Mouse (Mus musculus): ENCODE measurements around the gene Nr2c2ap. TPM values are rescaled to one million over a fixed set of nuclear protein-coding genes. Genes with fewer than 3 reads are reported as not detected.
A peak's percentile ranks its signal among the peaks of the same experiment; 100 is the strongest.

Nr2c2ap gene
- polyA plus RNA-seq, 1 experiment = 14.8 TPM

DNA sequence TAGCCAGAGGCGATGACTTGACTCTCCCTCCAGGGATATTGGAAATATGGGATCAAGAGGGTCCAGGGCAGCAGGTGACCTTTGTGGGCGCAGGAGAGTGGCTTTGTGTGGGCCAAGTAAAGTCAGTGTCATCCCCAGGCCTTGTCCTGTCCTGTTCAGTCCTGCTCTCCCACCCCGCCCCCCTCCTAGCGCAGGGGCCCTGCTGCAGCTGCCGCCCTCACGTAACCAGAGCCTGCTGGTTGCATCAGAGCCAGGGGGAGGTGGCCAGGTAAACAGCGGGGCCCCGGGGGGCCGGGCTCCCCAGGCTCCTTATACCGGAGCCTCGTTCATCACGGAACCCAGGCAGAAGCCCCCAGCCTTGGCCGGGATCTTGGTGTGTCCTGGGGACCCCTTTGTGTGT lies 19.0 kb downstream of the Nr2c2ap start:
- TF ChIP-seq POLR2A (IDR thresholded peaks at IDR 0.05; ENCODE audit: low read depth, low read length) (no peak), CTCF (conservative IDR thresholded peaks at IDR 0.05; ENCODE audit: insufficient read depth, insufficient read length, low read depth, low read length) (no peak)
- 16% methylated on average over 13 of the region's 13 CpGs for WGBS
- no peak overlapping the region for H3K4me3 ChIP-seq (ENCODE audit: insufficient read depth, low read depth, low read length)
- H3K36me3 ChIP-seq (ENCODE audit: control insufficient read depth, insufficient read depth, low read length) = peaks cover 2% of the 10 kb centered on the region; the same call in 1 of the 2 replicates
- 0 out of 2 replicates have a peak, but pooled peaks cover 2% of the 10 kb centered on the region for H3K4me1 ChIP-seq (ENCODE audit: control insufficient read depth, insufficient read depth, low read length)
- H3K27ac ChIP-seq (ENCODE audit: insufficient read depth, low read depth, low read length) = no peak overlapping the region
- H3K27me3 ChIP-seq (replicated peaks; ENCODE audit: control insufficient read depth, insufficient read depth, low read length) = no peaks in the 10 kb centered on the region
- DNase-seq = no peak

DNA sequence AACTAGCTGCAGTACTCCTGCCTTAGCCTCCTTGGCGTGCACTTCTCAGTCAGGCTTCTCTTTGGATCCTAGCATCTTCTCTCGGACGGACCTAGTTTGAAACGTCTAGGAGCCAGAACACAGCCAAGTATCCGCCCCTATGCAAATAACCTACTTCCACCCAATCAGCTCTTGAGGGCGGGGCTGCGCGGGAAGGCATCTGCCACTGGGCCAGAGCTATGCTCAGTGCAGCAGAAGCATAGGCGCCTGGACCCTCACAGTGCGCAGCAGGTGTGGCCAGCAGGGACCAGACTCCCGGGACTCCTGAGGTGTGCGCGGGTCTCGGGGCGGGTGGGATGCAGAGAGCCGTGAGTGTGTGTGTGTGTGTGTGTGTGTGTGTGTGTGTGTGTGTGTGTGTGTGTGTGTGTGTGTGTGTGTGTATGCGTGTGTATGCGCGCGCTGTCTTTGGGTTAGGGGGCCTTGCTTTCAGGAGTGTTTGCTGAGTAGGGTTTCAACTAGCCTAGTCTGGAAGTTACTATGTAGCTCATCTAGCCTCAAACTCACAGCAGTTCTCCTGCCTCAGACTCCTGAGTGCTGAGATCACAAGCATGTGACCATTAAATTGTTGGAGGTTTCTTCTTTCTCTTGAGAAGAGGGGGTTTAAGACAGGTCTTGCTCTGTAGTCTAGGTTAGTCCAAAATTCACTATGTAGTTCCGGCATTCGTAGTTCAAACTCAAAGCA lies 21.6 kb downstream of the Nr2c2ap start:
- Histone ChIP-seq H3K4me1 (ENCODE audit: control insufficient read depth, insufficient read depth, low read length) (0 out of 2 replicates have a peak, but pooled peaks cover 2% of the 10 kb centered on the region), H3K36me3 (ENCODE audit: control insufficient read depth, insufficient read depth, low read length) (no peaks in the 10 kb centered on the region), H3K27me3 (replicated peaks; ENCODE audit: control insufficient read depth, insufficient read depth, low read length) (no peaks in the 10 kb centered on the region), H3K4me3 (ENCODE audit: insufficient read depth, low read depth, low read length) (no peak overlapping the region), H3K27ac (ENCODE audit: insufficient read depth, low read depth, low read length) (no peak overlapping the region)
- 13% methylated on average over 22 of the region's 22 CpGs for WGBS
- TF ChIP-seq CTCF (conservative IDR thresholded peaks at IDR 0.05; ENCODE audit: insufficient read depth, insufficient read length, low read depth, low read length) (no peak), POLR2A (IDR thresholded peaks at IDR 0.05; ENCODE audit: low read depth, low read length) (no peak)
- DNase-seq = peak; percentile 80

DNA sequence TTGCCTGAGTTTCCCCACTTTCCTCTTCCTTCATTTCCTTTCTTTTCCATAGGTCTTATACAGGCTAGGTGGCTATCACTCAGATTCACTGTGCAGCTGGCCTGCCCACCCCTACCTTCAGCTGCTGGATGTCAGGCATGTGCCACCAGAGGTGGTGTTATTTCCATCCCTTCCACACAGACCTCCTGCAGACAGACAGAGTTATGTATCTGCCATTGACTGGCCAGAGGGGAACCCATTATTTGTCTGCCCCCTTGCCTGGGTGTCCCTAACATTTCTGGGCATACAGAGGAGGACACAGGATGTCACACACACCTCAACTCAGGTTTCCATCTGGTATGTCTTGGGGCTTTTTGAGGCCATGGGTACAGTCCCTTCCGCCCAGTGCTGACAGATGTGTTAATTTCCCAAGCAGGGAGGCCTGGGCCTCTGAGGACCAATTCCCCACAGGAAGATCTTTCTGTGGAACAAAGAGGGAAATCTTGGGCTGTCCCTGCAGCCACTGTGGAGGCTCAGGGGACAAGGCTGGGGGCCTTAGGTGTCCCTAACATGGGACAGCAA lies 26.2 kb downstream of the Nr2c2ap start:
- TF ChIP-seq POLR2A (IDR thresholded peaks at IDR 0.05; ENCODE audit: low read depth, low read length) (no peak), CTCF (conservative IDR thresholded peaks at IDR 0.05; ENCODE audit: insufficient read depth, insufficient read length, low read depth, low read length) (no peak)
- no peaks in the 10 kb centered on the region for H3K36me3 ChIP-seq (ENCODE audit: control insufficient read depth, insufficient read depth, low read length)
- no peaks in the 10 kb centered on the region for H3K27me3 ChIP-seq (replicated peaks; ENCODE audit: control insufficient read depth, insufficient read depth, low read length)
- 0 out of 2 replicates have a peak, but pooled peaks cover 1% of the 10 kb centered on the region for H3K4me1 ChIP-seq (ENCODE audit: control insufficient read depth, insufficient read depth, low read length)
- no peak for DNase-seq
- no peak overlapping the region for H3K27ac ChIP-seq (ENCODE audit: insufficient read depth, low read depth, low read length)
- H3K4me3 ChIP-seq (ENCODE audit: insufficient read depth, low read depth, low read length) = no peak overlapping the region
- 97% methylated on average over 1 of the region's 1 CpGs for WGBS

DNA sequence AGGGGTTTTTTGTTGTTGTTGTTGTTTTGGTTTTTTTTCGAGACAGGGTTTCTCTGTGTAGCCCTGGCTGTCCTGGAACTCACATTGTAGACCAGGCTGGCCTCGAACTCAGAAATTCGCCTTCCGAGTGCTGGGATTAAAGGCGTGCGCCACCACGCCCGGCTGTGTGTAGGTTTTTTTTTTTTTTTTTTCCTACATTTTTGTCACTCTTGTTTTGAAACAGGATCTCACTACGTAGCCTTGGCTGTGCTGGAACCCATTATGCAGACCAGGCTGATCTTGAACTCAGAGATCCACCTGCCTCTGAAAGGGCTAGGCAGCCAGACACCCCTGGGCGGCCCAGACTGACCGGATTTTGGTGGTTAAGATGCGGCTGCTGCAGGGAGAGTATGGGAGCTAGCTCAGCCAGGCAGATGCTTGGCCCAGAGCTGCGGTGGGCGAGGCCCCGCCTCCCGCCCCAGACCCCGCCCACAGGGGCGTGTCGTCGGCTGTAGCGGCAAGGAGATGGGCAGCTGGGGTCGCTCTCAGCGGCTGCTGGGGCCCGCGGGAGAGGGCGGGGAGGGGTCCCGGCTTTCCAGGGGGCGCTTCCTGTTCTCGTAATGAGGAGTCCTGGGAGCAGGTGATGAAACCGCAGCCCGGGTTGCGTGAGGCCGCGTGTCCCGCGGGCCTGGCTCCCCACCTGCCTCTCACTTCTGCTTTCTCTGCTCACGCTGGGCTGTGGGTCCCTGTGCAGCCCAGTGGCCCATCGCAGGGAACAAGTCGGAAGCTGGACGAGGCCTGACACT lies 27.1 kb downstream of the Nr2c2ap start:
- Histone ChIP-seq H3K36me3 (ENCODE audit: control insufficient read depth, insufficient read depth, low read length) (no peaks in the 10 kb centered on the region), H3K27me3 (replicated peaks; ENCODE audit: control insufficient read depth, insufficient read depth, low read length) (no peaks in the 10 kb centered on the region), H3K4me1 (ENCODE audit: control insufficient read depth, insufficient read depth, low read length) (no peaks in the 10 kb centered on the region), H3K27ac (ENCODE audit: insufficient read depth, low read depth, low read length) (no peak overlapping the region), H3K4me3 (ENCODE audit: insufficient read depth, low read depth, low read length) (peak overlapping the region; percentile 42)
- DNase-seq = peak; percentile 72
- WGBS = 10% methylated on average over 40 of the region's 40 CpGs
- TF ChIP-seq CTCF (conservative IDR thresholded peaks at IDR 0.05; ENCODE audit: insufficient read depth, insufficient read length, low read depth, low read length) (no peak), POLR2A (IDR thresholded peaks at IDR 0.05; ENCODE audit: low read depth, low read length) (no peak)

DNA sequence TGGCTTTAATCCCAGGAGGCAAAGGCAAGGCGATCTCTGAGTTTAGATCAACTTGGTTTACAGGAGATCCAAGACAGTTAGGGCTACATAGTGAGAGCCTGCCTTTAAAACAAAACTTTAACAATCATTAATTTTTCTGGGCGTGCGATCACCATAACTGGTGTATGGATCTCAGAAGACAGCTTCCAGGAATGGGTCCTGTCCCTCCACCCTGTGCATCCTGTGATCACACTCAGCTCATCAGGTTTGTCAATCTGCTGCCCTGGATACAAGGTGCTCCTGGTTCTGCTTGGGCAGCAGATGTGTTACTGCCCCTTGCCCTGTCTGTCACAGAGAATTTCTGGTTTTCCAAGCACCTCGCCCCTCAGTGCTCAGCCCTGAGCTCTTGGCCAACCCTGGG lies 28.1 kb downstream of the Nr2c2ap start:
- DNase-seq = peak; percentile 53
- H3K36me3 ChIP-seq (ENCODE audit: control insufficient read depth, insufficient read depth, low read length) = no peaks in the 10 kb centered on the region
- H3K27me3 ChIP-seq (replicated peaks; ENCODE audit: control insufficient read depth, insufficient read depth, low read length) = no peaks in the 10 kb centered on the region
- H3K4me1 ChIP-seq (ENCODE audit: control insufficient read depth, insufficient read depth, low read length) = no peaks in the 10 kb centered on the region
- H3K4me3 ChIP-seq (ENCODE audit: insufficient read depth, low read depth, low read length) = no peak overlapping the region
- TF ChIP-seq CTCF (conservative IDR thresholded peaks at IDR 0.05; ENCODE audit: insufficient read depth, insufficient read length, low read depth, low read length) (no peak), POLR2A (IDR thresholded peaks at IDR 0.05; ENCODE audit: low read depth, low read length) (no peak)
- H3K27ac ChIP-seq (ENCODE audit: insufficient read depth, low read depth, low read length) = no peak overlapping the region
- 64% methylated on average over 4 of the region's 4 CpGs for WGBS

DNA sequence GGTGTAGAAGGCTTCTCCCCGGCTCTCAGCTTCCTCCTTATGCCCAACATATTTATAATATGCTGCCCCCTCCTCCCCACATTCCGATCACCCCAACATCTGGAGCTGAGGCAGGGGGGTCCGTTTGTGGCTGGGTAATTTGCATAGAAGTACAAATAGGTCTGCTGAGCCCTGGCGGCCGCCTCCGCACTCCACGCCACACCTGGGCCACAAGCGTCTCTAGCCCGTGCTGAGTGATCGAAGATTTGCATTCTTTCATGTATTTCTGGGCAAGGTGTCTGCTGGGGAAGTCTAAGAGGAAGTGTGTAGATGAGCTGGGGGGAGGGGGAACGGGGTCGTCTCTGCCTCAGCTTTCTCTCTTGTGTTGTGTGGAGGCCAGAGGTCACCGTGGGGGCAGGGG lies 28.9 kb downstream of the Nr2c2ap start:
- no peak overlapping the region for H3K4me3 ChIP-seq (ENCODE audit: insufficient read depth, low read depth, low read length)
- TF ChIP-seq POLR2A (IDR thresholded peaks at IDR 0.05; ENCODE audit: low read depth, low read length) (no peak), CTCF (conservative IDR thresholded peaks at IDR 0.05; ENCODE audit: insufficient read depth, insufficient read length, low read depth, low read length) (no peak)
- H3K27me3 ChIP-seq (replicated peaks; ENCODE audit: control insufficient read depth, insufficient read depth, low read length) = no peaks in the 10 kb centered on the region
- no peak for DNase-seq
- no peaks in the 10 kb centered on the region for H3K4me1 ChIP-seq (ENCODE audit: control insufficient read depth, insufficient read depth, low read length)
- 66% methylated on average over 13 of the region's 13 CpGs for WGBS
- no peaks in the 10 kb centered on the region for H3K36me3 ChIP-seq (ENCODE audit: control insufficient read depth, insufficient read depth, low read length)
- H3K27ac ChIP-seq (ENCODE audit: insufficient read depth, low read depth, low read length) = no peak overlapping the region

DNA sequence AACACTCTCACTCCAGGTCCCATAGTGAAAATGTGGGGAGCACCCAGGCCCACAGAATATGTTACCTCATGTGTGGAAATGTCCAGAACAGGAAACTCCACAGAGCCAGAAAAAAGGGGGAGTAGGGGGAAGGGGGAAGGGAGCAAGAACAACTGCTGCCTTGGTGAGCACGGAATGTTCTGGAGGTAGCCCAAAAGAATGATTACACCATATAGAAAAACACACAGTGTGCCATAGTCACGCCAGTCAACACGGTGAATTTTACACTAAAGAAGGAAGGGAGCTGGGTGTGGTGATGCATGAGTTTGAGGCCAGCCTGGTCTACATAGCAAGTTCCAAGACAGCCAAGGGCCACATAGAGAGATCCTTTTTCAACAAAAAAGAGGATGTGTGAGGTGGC lies 32.2 kb downstream of the Nr2c2ap start:
- no peaks in the 10 kb centered on the region for H3K36me3 ChIP-seq (ENCODE audit: control insufficient read depth, insufficient read depth, low read length)
- no peak for DNase-seq
- H3K4me3 ChIP-seq (ENCODE audit: insufficient read depth, low read depth, low read length) = no peak overlapping the region
- H3K27me3 ChIP-seq (replicated peaks; ENCODE audit: control insufficient read depth, insufficient read depth, low read length) = no peaks in the 10 kb centered on the region
- H3K4me1 ChIP-seq (ENCODE audit: control insufficient read depth, insufficient read depth, low read length) = no peaks in the 10 kb centered on the region
- no peak for TF ChIP-seq POLR2A (IDR thresholded peaks at IDR 0.05; ENCODE audit: low read depth, low read length)
- TF ChIP-seq CTCF (conservative IDR thresholded peaks at IDR 0.05; ENCODE audit: insufficient read depth, insufficient read length, low read depth, low read length) = no peak
- no peak overlapping the region for H3K27ac ChIP-seq (ENCODE audit: insufficient read depth, low read depth, low read length)
- WGBS = 78% methylated on average over 3 of the region's 3 CpGs

All from kidney, adult 2 months (tissue).